Mouse (Mus musculus): Measurements from ENCODE around the gene Olfr1034.
"Not testable (repeated sequence)": the region's sequence is repeated elsewhere in the genome, so short reads cannot be mapped to it uniquely, and the experiment has no call there.

The Olfr1034 gene

GRCm38 (mm10) chr2:86045561-86045960 lies at the start of gene Olfr1034:
Gene Olfr1034, plus strand, starts transcription at chr2:86045861.
- DNase-seq (ENCODE audit: low read depth): no peak

GRCm38 (mm10) chr2:86005240-86005639 lies 40.4 kb upstream of the Olfr1034 start, which contains the start of gene Olfr1032:
Gene Olfr1032, plus strand, starts transcription at chr2:86005540.
- DNase-seq (ENCODE audit: low read depth): no peak

- peak; percentile 15 for DNase-seq (ENCODE audit: low read depth)
Measured at GRCm38 (mm10) chr2:86020406-86020805, 25.3 kb upstream of the Olfr1034 start, which contains the start of gene Olfr1033. Gene Olfr1033, plus strand, starts transcription at chr2:86020633.

GRCm38 (mm10) chr2:86021518-86021917 lies 24.1 kb upstream of the Olfr1034 start:
- not testable (repeated sequence) for DNase-seq (ENCODE audit: low read depth)

GRCm38 (mm10) chr2:86050777-86051176 lies 5.1 kb downstream of the Olfr1034 start:
- DNase-seq (ENCODE audit: low read depth): not testable (repeated sequence)

GRCm38 (mm10) chr2:86063766-86064165 lies 18.1 kb downstream of the Olfr1034 start:
- DNase-seq (ENCODE audit: low read depth): not testable (repeated sequence)

GRCm38 (mm10) chr2:86070189-86070588 lies 24.5 kb downstream of the Olfr1034 start:
- no peak for DNase-seq (ENCODE audit: low read depth)

- DNase-seq (ENCODE audit: low read depth): not testable (repeated sequence)
Measured at GRCm38 (mm10) chr2:86073692-86074091, 28.0 kb downstream of the Olfr1034 start, which contains the start of gene Olfr1036. Gene Olfr1036, plus strand, starts transcription at chr2:86073992.

- DNase-seq (ENCODE audit: low read depth): not testable (repeated sequence)
Measured at GRCm38 (mm10) chr2:86080478-86080877, 34.8 kb downstream of the Olfr1034 start.

GRCm38 (mm10) chr2:86087285-86087684 lies 41.6 kb downstream of the Olfr1034 start, which contains the start of gene Olfr1037:
Gene Olfr1037, minus strand, starts transcription at chr2:86087385.
- no peak for DNase-seq (ENCODE audit: low read depth)
